Mouse (Mus musculus): Measurements from ENCODE around the gene Lpar1.

- TF ChIP-seq HCFC1 (IDR thresholded peaks at IDR 0.05; ENCODE audit: borderline replicate concordance, insufficient read depth, low read length) (no peak), CHD2 (IDR thresholded peaks at IDR 0.05; ENCODE audit: low read depth, low read length) (no peak), ZNF384 (IDR thresholded peaks at IDR 0.05; ENCODE audit: low read depth, low read length) (no peak)
Measured at GRCm38 (mm10) chr4:58547273-58547565, 6.5 kb downstream of the Lpar1 start.

Data from ES-E14 (cell line).